Mouse (Mus musculus): ENCODE data around the gene Crybg3.

Crybg3 gene

DNA sequence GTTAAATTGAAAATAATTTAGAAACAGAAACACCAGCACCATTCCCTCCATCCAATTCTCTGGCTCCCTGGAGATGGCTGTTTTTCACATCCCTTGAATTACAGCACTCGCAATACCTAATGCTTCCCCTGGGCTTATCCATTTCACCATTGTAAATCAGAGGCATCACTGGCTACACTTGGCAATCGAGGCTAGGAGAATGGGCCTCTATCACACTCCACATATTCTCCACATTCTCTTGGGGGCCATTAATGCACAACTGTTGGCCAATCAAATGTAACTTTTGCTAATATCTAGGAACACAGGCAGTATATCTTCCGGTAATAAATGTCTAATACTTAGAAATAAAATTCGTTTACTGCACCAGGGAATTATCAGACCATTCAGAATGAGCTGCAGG is 137.2 kb downstream of the Crybg3 start:
- TF ChIP-seq GATA4 (IDR thresholded peaks at IDR 0.05; ENCODE audit: insufficient replicate concordance, low read length) = no peak

DNA sequence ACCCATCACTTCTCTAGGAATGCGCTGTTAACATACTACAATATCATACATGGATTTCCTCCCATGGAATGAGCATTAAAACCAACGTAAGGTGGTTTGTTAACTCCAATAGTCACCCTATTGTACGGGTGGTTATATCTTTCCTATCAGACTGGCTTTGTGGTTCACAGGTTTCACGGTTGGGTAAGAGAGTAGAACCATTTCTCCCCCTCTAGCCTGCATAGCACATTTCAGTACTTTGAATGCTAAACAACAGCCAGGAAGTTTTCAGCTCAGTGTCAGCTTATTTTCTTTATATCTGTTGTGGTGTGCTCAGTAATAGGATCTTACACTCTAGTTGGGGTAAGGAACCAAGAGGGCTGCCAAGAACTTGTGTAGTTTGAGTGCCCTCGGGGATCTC is 149.0 kb downstream of the Crybg3 start:
- no peak for TF ChIP-seq GATA4 (IDR thresholded peaks at IDR 0.05; ENCODE audit: insufficient replicate concordance, low read length)

DNA sequence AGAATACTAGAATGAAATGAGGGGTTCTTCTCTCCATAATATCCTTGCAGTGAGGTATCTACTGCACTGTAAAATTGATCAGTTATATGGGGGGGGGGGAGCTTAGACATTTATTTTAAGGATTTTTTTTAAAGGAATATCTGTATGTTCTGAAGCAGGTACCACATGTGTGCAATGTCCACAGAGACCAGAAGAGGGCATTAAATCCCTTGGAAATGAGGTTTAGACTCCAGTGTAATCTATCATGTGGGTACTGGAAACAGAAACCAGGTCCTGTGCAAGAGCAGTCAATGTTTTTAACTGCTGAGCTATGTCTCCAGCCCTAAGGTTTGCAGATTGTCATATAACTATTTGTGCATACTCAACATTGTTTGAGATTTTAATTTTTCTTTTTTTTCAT is 151.7 kb downstream of the Crybg3 start:
- no peak for TF ChIP-seq GATA4 (IDR thresholded peaks at IDR 0.05; ENCODE audit: insufficient replicate concordance, low read length)

DNA sequence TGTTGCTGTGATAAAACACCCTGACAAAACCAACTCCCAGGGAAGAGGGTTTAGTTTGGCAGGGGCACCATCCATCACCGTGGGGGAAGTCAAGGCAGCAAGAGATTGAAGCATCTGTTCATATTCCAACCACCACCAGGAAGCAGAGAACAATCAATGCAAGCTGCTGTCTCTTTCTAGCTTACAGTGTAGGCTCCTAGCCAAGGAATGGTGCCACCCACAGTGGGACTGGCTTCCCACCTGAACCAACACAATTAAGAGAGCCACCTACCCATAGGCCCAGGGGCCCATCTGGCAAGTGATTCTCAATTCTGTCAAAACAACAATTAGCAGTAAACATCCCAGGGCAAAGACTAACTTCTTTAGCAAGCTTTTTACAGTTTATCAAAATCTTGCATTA is 152.6 kb downstream of the Crybg3 start:
- no peak for TF ChIP-seq GATA4 (IDR thresholded peaks at IDR 0.05; ENCODE audit: insufficient replicate concordance, low read length)

DNA sequence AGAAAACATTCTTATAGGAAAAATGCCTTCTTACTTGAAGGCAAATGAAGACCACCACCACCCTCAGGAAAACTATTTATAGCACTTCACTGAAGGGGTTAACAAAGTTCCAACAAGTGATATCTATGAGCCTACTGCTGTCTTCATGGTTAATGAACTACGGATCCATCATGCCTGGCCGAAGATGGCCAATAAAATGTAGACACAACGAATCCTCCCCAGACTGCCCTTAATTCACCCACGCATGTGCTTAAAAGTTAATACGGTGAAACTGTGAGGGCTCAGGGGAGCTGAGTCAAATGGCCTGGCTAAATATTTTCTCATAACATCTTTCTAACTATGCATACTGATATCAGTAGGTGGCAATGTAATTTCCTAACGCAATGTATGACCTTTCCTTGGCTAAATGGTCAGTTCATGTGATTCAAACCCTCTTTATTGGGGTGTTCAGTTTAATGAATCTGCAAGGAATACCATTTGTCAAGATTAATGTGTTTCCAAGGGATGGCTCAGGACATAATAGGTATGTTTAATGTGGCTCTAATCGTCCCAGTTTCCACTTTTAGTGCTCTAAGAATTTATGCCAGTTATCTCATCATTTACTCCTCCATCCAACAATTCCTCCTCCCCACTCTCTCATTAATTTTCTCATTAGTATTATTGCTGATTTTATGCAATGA is 155.8 kb downstream of the Crybg3 start:
- TF ChIP-seq GATA4 (IDR thresholded peaks at IDR 0.05; ENCODE audit: insufficient replicate concordance, low read length) = no peak
